Mouse (Mus musculus) R1 (cell line): ENCODE data around the gene Glyctk.
A peak's percentile ranks its signal among the peaks of the same experiment; 100 is the strongest.

Experiments used
- DNase-seq: peaks from one replicate; pipeline ENCODE4 v3.0.0-alpha.2; 2018; ENCODE audit warnings: low read depth, low spot score

Gene Glyctk

GRCm38 (mm10) chr9:106147851-106148431 is 10.0 kb downstream of the Glyctk start:
- no peak for DNase-seq

- no peak for DNase-seq
Observed at GRCm38 (mm10) chr9:106147281-106147680, 10.7 kb downstream of the Glyctk start.

GRCm38 (mm10) chr9:106145582-106145981 is 12.4 kb downstream of the Glyctk start:
- DNase-seq = no peak

GRCm38 (mm10) chr9:106144176-106144575 is 13.8 kb downstream of the Glyctk start:
- DNase-seq = no peak

GRCm38 (mm10) chr9:106141955-106142354 is 16.0 kb downstream of the Glyctk start:
- DNase-seq = no peak

GRCm38 (mm10) chr9:106139763-106140162 is 18.2 kb downstream of the Glyctk start:
- no peak for DNase-seq

- no peak for DNase-seq
Observed at GRCm38 (mm10) chr9:106137671-106138216, 20.2 kb downstream of the Glyctk start.

GRCm38 (mm10) chr9:106130250-106130649 is 27.7 kb downstream of the Glyctk start:
- DNase-seq = no peak

- DNase-seq = no peak
Observed at GRCm38 (mm10) chr9:106129072-106129471, 28.9 kb downstream of the Glyctk start.

- DNase-seq = peak; percentile 74
Observed at GRCm38 (mm10) chr9:106126786-106127251, 31.1 kb downstream of the Glyctk start.

GRCm38 (mm10) chr9:106123599-106123998 is 34.3 kb downstream of the Glyctk start:
- DNase-seq = peak; percentile 54

- DNase-seq = peak; percentile 19
Observed at GRCm38 (mm10) chr9:106119075-106119474, 38.9 kb downstream of the Glyctk start.

GRCm38 (mm10) chr9:106115801-106116424 is 42.0 kb downstream of the Glyctk start:
- peak; percentile 55 for DNase-seq

GRCm38 (mm10) chr9:106112770-106113423 is 45.0 kb downstream of the Glyctk start:
- DNase-seq = peak; percentile 66

GRCm38 (mm10) chr9:106106241-106106640 is 51.7 kb downstream of the Glyctk start:
- peak; percentile 68 for DNase-seq

GRCm38 (mm10) chr9:106104401-106104800 is 53.5 kb downstream of the Glyctk start:
- no peak for DNase-seq
